Mouse (Mus musculus): ENCODE results near the gene Bcl11a. TPM values are rescaled to one million over a fixed set of nuclear protein-coding genes. Genes with fewer than 3 reads are reported as not detected.

Gene Bcl11a
- polyA plus RNA-seq, 1 experiment from 2014 or later, result 0.95 TPM

GRCm38 (mm10) chr11:24108974-24109373, 31.1 kb downstream of the Bcl11a start:
- Histone ChIP-seq H3K27me3 (ENCODE audit: insufficient read depth, low read length) (no peaks in the 10 kb centered on the region), H3K36me3 (ENCODE audit: insufficient read depth, low read length) (no peaks in the 10 kb centered on the region), H3K27ac (no peak overlapping the region), H3K4me2 (ENCODE audit: low read length) (no peak overlapping the region), H3K9ac (ENCODE audit: low read depth, low read length) (no peak overlapping the region), H3K9me3 (replicated peaks; ENCODE audit: low read length) (no peaks in the 10 kb centered on the region), H3K4me3 (replicated peaks; ENCODE audit: low read depth, low read length) (no peak overlapping the region), H3K4me1 (replicated peaks; ENCODE audit: insufficient read depth, low read length) (no peaks in the 10 kb centered on the region)
- WGBS, result 70% methylated on average over 3 of the region's 3 CpGs
- TF ChIP-seq CTCF (IDR thresholded peaks at IDR 0.05; ENCODE audit: low read depth), result no peak; the same call in 1 of the 2 replicates
- DNase-seq (ENCODE audit: low spot score) (no peak), ATAC-seq (replicated peaks; ENCODE audit: low FRiP score, low read depth) (no peak)

- H3K4me2 ChIP-seq (ENCODE audit: low read length), result no peak overlapping the region
- WGBS, result 87% methylated on average over 3 of the region's 3 CpGs
- H3K36me3 ChIP-seq (ENCODE audit: insufficient read depth, low read length), result no peaks in the 10 kb centered on the region
- ATAC-seq (replicated peaks; ENCODE audit: low FRiP score, low read depth) (no peak), DNase-seq (ENCODE audit: low spot score) (no peak)
- no peaks in the 10 kb centered on the region for H3K9me3 ChIP-seq (replicated peaks; ENCODE audit: low read length)
- no peaks in the 10 kb centered on the region for H3K4me1 ChIP-seq (replicated peaks; ENCODE audit: insufficient read depth, low read length)
- H3K27ac ChIP-seq, result no peak overlapping the region
- no peak for TF ChIP-seq CTCF (IDR thresholded peaks at IDR 0.05; ENCODE audit: low read depth)
- H3K9ac ChIP-seq (ENCODE audit: low read depth, low read length), result no peak overlapping the region
- no peak overlapping the region for H3K4me3 ChIP-seq (replicated peaks; ENCODE audit: low read depth, low read length)
- H3K27me3 ChIP-seq (ENCODE audit: insufficient read depth, low read length), result no peaks in the 10 kb centered on the region
Observed at GRCm38 (mm10) chr11:24109388-24109787, 31.5 kb downstream of the Bcl11a start.

- Histone ChIP-seq H3K4me1 (replicated peaks; ENCODE audit: insufficient read depth, low read length) (no peaks in the 10 kb centered on the region), H3K36me3 (ENCODE audit: insufficient read depth, low read length) (no peaks in the 10 kb centered on the region), H3K4me3 (replicated peaks; ENCODE audit: low read depth, low read length) (no peak overlapping the region), H3K9ac (ENCODE audit: low read depth, low read length) (no peak overlapping the region), H3K4me2 (ENCODE audit: low read length) (no peak overlapping the region), H3K27me3 (ENCODE audit: insufficient read depth, low read length) (no peaks in the 10 kb centered on the region), H3K9me3 (replicated peaks; ENCODE audit: low read length) (no peaks in the 10 kb centered on the region), H3K27ac (no peak overlapping the region)
- TF ChIP-seq CTCF (IDR thresholded peaks at IDR 0.05; ENCODE audit: low read depth), result no peak
- 91% methylated on average over 2 of the region's 2 CpGs for WGBS
- DNase-seq (ENCODE audit: low spot score) (no peak), ATAC-seq (replicated peaks; ENCODE audit: low FRiP score, low read depth) (no peak)
Observed at GRCm38 (mm10) chr11:24110113-24110512, 32.3 kb downstream of the Bcl11a start.

- Histone ChIP-seq H3K36me3 (ENCODE audit: insufficient read depth, low read length) (no peaks in the 10 kb centered on the region), H3K4me2 (ENCODE audit: low read length) (no peak overlapping the region), H3K9ac (ENCODE audit: low read depth, low read length) (no peak overlapping the region)
Observed at GRCm38 (mm10) chr11:24111720-24112119, 33.9 kb downstream of the Bcl11a start.

GRCm38 (mm10) chr11:24115017-24115752, 37.3 kb downstream of the Bcl11a start:
- Histone ChIP-seq H3K4me2 (ENCODE audit: low read length) (no peak overlapping the region), H3K27ac (no peak overlapping the region), H3K9me3 (replicated peaks; ENCODE audit: low read length) (no peaks in the 10 kb centered on the region), H3K27me3 (ENCODE audit: insufficient read depth, low read length) (no peaks in the 10 kb centered on the region), H3K9ac (ENCODE audit: low read depth, low read length) (no peak overlapping the region), H3K4me3 (replicated peaks; ENCODE audit: low read depth, low read length) (no peak overlapping the region), H3K4me1 (replicated peaks; ENCODE audit: insufficient read depth, low read length) (no peaks in the 10 kb centered on the region), H3K36me3 (ENCODE audit: insufficient read depth, low read length) (no peaks in the 10 kb centered on the region)
- ATAC-seq (replicated peaks; ENCODE audit: low FRiP score, low read depth), result no peak
- TF ChIP-seq CTCF (IDR thresholded peaks at IDR 0.05; ENCODE audit: low read depth), result no peak
- 74% methylated on average over 12 of the region's 12 CpGs for WGBS
- no peak for DNase-seq (ENCODE audit: low spot score)

More at GRCm38 (mm10) chr11:24111720-24112119, 33.9 kb downstream of the Bcl11a start:
- Histone ChIP-seq H3K27ac (no peak overlapping the region), H3K4me1 (replicated peaks; ENCODE audit: insufficient read depth, low read length) (no peaks in the 10 kb centered on the region), H3K9me3 (replicated peaks; ENCODE audit: low read length) (no peaks in the 10 kb centered on the region), H3K4me3 (replicated peaks; ENCODE audit: low read depth, low read length) (no peak overlapping the region), H3K27me3 (ENCODE audit: insufficient read depth, low read length) (no peaks in the 10 kb centered on the region)
- WGBS, result 58% methylated on average over 6 of the region's 6 CpGs
- TF ChIP-seq CTCF (IDR thresholded peaks at IDR 0.05; ENCODE audit: low read depth), result no peak
- no peak for ATAC-seq (replicated peaks; ENCODE audit: low FRiP score, low read depth)
- no peak for DNase-seq (ENCODE audit: low spot score)

GRCm38 (mm10) chr11:24116041-24116440, 38.2 kb downstream of the Bcl11a start:
- Histone ChIP-seq H3K27ac (no peak overlapping the region), H3K9me3 (replicated peaks; ENCODE audit: low read length) (no peaks in the 10 kb centered on the region), H3K27me3 (ENCODE audit: insufficient read depth, low read length) (no peaks in the 10 kb centered on the region), H3K9ac (ENCODE audit: low read depth, low read length) (no peak overlapping the region), H3K4me1 (replicated peaks; ENCODE audit: insufficient read depth, low read length) (no peaks in the 10 kb centered on the region), H3K4me3 (replicated peaks; ENCODE audit: low read depth, low read length) (no peak overlapping the region), H3K4me2 (ENCODE audit: low read length) (no peak overlapping the region), H3K36me3 (ENCODE audit: insufficient read depth, low read length) (no peaks in the 10 kb centered on the region)
- no peak for ATAC-seq (replicated peaks; ENCODE audit: low FRiP score, low read depth)
- 100% methylated on average over 2 of the region's 2 CpGs for WGBS
- no peak for DNase-seq (ENCODE audit: low spot score)
- TF ChIP-seq CTCF (IDR thresholded peaks at IDR 0.05; ENCODE audit: low read depth), result no peak

All from kidney, postnatal 0 days (tissue).